Mouse (Mus musculus) telencephalon, adult 2 months (tissue): ENCODE results near the gene Smim20.

Source experiments
- DNase-seq: peaks from one replicate; pipeline ENCODE4 v3.0.0-alpha.2; 2011; ENCODE audit warnings: low read depth, low spot score

The Smim20 gene

GRCm38 (mm10) chr5:53307437-53307836 lies 40.6 kb downstream of the Smim20 start:
- no peak for DNase-seq

GRCm38 (mm10) chr5:53314404-53315167 lies 47.7 kb downstream of the Smim20 start:
- no peak for DNase-seq

- DNase-seq, result no peak
These were observed 48.9 kb downstream of the Smim20 start for GRCm38 (mm10) chr5:53315829-53316228.

GRCm38 (mm10) chr5:53317396-53317795 lies 50.5 kb downstream of the Smim20 start:
- DNase-seq, result no peak

- DNase-seq, result no peak
These were observed 51.1 kb downstream of the Smim20 start for GRCm38 (mm10) chr5:53317885-53318466.

- no peak for DNase-seq
These were observed 53.4 kb downstream of the Smim20 start for GRCm38 (mm10) chr5:53320331-53320730.

- no peak for DNase-seq
These were observed 55.0 kb downstream of the Smim20 start for GRCm38 (mm10) chr5:53321901-53322300.

- no peak for DNase-seq
These were observed 55.6 kb downstream of the Smim20 start for GRCm38 (mm10) chr5:53322471-53322870.

GRCm38 (mm10) chr5:53323121-53323520 lies 56.2 kb downstream of the Smim20 start:
- no peak for DNase-seq

GRCm38 (mm10) chr5:53324256-53324655 lies 57.4 kb downstream of the Smim20 start:
- DNase-seq, result no peak

- DNase-seq, result no peak
These were observed 57.9 kb downstream of the Smim20 start for GRCm38 (mm10) chr5:53324791-53325190.

GRCm38 (mm10) chr5:53326023-53326422 lies 59.1 kb downstream of the Smim20 start:
- DNase-seq, result peak; percentile 55

- no peak for DNase-seq
These were observed 59.6 kb downstream of the Smim20 start for GRCm38 (mm10) chr5:53326491-53326890.
